Mouse (Mus musculus) bone marrow, adult 2 months (tissue): ENCODE results near the gene Sp2.

Experiments
- CTCF ChIP-seq: fragments of 200-500 bp; IDR thresholded peaks from 2 replicates; pipeline ENCODE4 v1.5.1; 2011; ENCODE audit warnings: low read length, control low read depth; ENCODE audit not compliant: control insufficient read depth, insufficient read depth
- POLR2A ChIP-seq: fragments of 200-500 bp; IDR thresholded peaks from 2 replicates; pipeline ENCODE4 v1.6.1; 2011; ENCODE audit warnings: low read depth, mild to moderate bottlenecking, control low read depth, low read length, borderline replicate concordance; ENCODE audit not compliant: control insufficient read depth

DNA sequence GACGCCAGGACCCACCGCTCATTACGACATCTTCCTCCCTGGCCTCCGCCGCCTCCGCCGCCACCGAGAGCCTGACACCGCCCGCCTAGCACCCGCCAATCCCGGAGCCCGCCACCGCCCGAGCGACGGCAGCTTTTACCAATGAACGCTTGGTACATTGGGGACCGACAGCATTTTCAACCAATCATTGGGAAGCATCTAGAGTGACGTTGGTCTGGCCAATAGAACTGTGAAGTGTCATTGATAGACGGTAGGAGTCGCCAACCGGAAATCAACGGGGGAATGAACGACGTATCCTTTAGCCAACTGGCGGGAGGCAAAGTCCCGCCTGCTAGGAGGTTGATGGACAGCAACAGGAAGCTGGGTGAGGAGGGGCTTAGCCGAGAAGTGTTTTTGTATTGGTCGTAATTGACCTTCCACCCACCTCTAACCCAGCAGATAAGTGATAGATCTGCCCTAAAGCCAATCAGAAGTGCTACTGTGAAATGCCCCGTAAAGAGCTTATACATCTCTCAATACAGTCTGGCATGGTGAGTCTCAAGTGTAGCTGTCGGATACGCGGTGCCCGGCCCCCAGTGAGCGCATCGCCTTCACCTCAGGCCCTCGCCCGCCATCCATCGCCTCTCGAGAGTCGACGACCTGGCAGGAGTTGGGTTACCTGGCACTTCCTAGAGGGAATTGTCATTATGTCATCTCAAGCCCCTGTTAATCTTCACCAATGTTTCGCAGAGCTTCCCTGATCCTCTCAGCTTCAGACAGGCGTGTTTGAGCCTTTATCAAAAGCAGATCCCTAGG lies 5.0 kb downstream of the Sp2 start:
- TF ChIP-seq POLR2A (peak; percentile 88; the same call in 1 of the 2 replicates), CTCF (no peak)
